Mouse (Mus musculus) liver, embryonic 15.5 days (tissue): ENCODE measurements at regions not wholly inside any gene's neighbourhood (a gene's known extent, or its start where the extent isn't known, plus 50 kb on each side); places are given as distances from the start of the nearest gene placed in this dataset.

Source experiments
- ATAC-seq: fragments of 200-750 bp; cut with Nextera tagmentation; 2 replicates; pipeline ENCODE4 v1.8.0; 2017; ENCODE audit warnings: moderate number of reproducible peaks, mild to moderate bottlenecking, moderate library complexity; ENCODE audit not compliant: insufficient read depth
- H3K27ac ChIP-seq: fragments of 300-500 bp; sonication (generic); replicated peaks from 2 replicates; pipeline ENCODE4 v1.5.1; 2015; ENCODE audit warnings: mild to moderate bottlenecking, inconsistent platforms
- H3K27me3 ChIP-seq: fragments of 300-500 bp; sonication (generic); 2 replicates; pipeline ENCODE4 v1.6.1; 2015; ENCODE audit warnings: mild to moderate bottlenecking, inconsistent platforms
- H3K36me3 ChIP-seq: fragments of 300-500 bp; sonication (generic); replicated peaks from 2 replicates; pipeline ENCODE4 v1.6.1; 2015; ENCODE audit warnings: moderate library complexity, mild to moderate bottlenecking, inconsistent platforms
- H3K4me1 ChIP-seq: fragments of 300-500 bp; sonication (generic); replicated peaks from 2 replicates; pipeline ENCODE4 v1.6.1; 2015; ENCODE audit warnings: inconsistent platforms
- H3K4me2 ChIP-seq: fragments of 300-500 bp; sonication (generic); 2 replicates; pipeline ENCODE4 v1.6.1; 2015; ENCODE audit warnings: moderate library complexity, mild to moderate bottlenecking, inconsistent platforms
- H3K4me3 ChIP-seq: fragments of 300-500 bp; sonication (generic); replicated peaks from 2 replicates; pipeline ENCODE4 v1.5.1; 2015; ENCODE audit warnings: mild to moderate bottlenecking, inconsistent platforms
- H3K9ac ChIP-seq: fragments of 300-500 bp; sonication (generic); 2 replicates; pipeline ENCODE4 v1.6.1; 2015; ENCODE audit warnings: moderate library complexity, mild to moderate bottlenecking, inconsistent platforms
- H3K9me3 ChIP-seq: fragments of 300-500 bp; sonication (generic); replicated peaks from 2 replicates; pipeline ENCODE4 v1.6.1; 2016; ENCODE audit warnings: inconsistent platforms
- WGBS: fragments of 180-500 bp; shearing (Covaris S2); methylation state at CpG from one replicate; pipeline ENCODE4 v1.1.7; 2015; ENCODE audit warnings: mixed read lengths; ENCODE audit not compliant: insufficient replicate concordance; 5-methylcytosine and 5-hydroxymethylcytosine counted together

DNA sequence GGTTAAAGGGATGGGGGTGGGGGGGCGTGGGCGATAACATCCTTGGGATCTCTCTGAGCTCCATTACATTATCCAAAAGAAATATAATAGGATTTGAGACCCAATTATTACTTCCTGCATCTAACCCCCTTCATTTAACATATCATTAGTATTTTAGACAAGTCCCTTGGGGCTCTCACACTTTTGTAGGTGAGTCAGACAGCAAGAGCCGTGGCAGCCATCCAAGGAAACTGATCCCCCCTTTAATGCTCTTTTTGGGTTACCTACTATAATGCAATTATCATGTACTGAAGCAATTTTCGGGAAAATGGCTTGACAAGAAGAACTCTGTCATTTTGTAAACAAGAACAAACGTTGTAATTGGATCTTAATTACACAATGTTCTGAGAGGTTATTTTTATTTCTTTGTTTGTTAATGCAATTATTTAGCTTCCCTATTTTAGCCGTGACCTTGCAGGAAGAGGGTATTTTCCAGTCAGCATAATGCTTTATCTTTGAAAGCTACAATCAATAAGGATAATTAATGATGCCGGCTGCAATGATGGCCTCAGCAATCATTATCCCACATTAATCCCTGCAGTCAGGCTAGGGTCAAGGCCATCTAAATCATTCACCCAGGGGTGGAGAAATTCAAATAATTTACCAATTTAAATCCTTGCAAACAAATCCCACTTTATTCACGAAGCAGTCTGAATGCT, 297.5 kb upstream of the Rsrc1 start:
- no peak overlapping the region for H3K27ac ChIP-seq
- no peaks in the 10 kb centered on the region for H3K4me1 ChIP-seq
- WGBS: 58% methylated on average over 8 of the region's 8 CpGs
- H3K4me2 ChIP-seq: no peak overlapping the region
- no peaks in the 10 kb centered on the region for H3K9me3 ChIP-seq
- ATAC-seq: no peak
- H3K4me3 ChIP-seq: no peak overlapping the region
- no peaks in the 10 kb centered on the region for H3K36me3 ChIP-seq
- no peaks in the 10 kb centered on the region for H3K27me3 ChIP-seq
- no peak overlapping the region for H3K9ac ChIP-seq

DNA sequence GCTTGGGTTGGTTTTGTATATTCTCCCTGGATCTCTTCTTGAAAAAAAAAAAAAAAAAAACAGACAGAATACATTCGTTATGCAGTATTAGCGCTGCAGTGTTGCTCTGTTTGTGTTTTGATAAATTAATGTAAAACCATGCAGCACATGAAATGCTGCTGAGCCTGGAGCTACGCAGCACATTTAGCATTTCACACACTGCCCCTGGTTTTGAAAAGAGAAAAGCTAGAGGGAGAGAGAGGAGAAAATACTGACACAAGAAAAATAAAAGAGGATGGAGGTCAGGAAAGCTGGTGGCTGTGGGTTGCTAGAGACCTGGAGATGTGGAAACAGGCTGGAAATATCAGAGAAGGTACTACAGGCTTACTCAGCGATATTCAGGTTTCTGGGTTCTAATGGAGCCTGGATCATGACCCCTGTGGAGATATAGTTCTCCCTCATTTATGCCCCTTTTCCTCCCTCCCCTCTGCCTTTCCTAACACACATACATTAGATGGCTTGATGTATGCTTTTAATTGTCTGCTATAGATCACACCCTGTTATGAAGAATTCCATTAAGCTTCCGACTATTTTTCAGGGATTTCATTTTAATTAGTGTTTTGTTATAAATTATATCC, 296.8 kb upstream of the Rsrc1 start:
- Histone ChIP-seq H3K9ac (no peak overlapping the region), H3K9me3 (no peaks in the 10 kb centered on the region), H3K4me1 (no peaks in the 10 kb centered on the region), H3K27me3 (no peaks in the 10 kb centered on the region), H3K4me2 (no peak overlapping the region), H3K4me3 (no peak overlapping the region), H3K27ac (no peak overlapping the region), H3K36me3 (no peaks in the 10 kb centered on the region)
- no peak for ATAC-seq
- WGBS: 71% methylated on average over 5 of the region's 5 CpGs

DNA sequence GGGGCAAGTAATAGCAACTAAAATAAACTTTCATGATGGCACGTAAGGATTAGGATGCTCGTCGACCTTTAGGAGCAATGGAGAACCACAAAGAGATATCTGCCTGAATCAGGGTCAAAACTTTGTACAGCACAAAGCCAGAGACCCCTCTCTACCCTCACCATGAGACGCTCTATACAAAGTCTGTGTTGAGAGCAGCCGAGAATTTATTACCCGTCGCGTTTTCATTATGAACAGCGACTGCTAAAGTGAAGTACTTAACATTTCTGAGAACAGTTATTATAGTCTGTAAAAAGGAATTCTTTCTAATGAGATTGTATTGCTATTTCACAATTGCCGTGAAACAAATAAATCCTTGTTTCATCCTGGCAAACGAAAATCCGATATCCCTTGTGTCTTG, 296.1 kb upstream of the Rsrc1 start:
- no peak overlapping the region for H3K4me3 ChIP-seq
- no peaks in the 10 kb centered on the region for H3K36me3 ChIP-seq
- H3K9me3 ChIP-seq: no peaks in the 10 kb centered on the region
- H3K27me3 ChIP-seq: no peaks in the 10 kb centered on the region
- no peak for ATAC-seq
- no peak overlapping the region for H3K4me2 ChIP-seq
- H3K9ac ChIP-seq: no peak overlapping the region
- H3K4me1 ChIP-seq: no peaks in the 10 kb centered on the region
- no peak overlapping the region for H3K27ac ChIP-seq
- WGBS: 77% methylated on average over 12 of the region's 12 CpGs

DNA sequence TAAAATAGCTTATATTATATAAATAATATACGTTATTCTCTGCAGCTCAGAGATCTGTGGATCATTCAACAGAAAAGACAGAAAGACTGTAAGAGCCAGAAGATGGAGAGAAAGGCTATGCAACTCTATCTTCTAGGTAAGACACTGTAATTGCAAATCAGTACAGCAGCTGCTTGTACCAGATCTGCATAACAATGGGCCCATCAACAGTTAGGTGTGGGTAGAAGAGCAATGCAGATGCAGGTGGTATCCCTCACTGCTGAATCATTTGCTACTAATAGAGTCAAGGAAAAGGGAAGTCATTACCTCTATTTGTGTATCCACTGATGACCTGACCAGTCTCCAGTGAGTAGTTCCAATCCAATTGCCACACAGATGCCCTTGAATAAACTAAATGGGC, 294.1 kb upstream of the Rsrc1 start:
- Histone ChIP-seq H3K4me1 (no peaks in the 10 kb centered on the region), H3K9ac (no peak overlapping the region), H3K36me3 (no peaks in the 10 kb centered on the region), H3K4me3 (no peak overlapping the region), H3K9me3 (no peaks in the 10 kb centered on the region), H3K4me2 (no peak overlapping the region), H3K27ac (no peak overlapping the region), H3K27me3 (no peaks in the 10 kb centered on the region)
- 44% methylated on average over 1 of the region's 1 CpGs for WGBS
- ATAC-seq: no peak

DNA sequence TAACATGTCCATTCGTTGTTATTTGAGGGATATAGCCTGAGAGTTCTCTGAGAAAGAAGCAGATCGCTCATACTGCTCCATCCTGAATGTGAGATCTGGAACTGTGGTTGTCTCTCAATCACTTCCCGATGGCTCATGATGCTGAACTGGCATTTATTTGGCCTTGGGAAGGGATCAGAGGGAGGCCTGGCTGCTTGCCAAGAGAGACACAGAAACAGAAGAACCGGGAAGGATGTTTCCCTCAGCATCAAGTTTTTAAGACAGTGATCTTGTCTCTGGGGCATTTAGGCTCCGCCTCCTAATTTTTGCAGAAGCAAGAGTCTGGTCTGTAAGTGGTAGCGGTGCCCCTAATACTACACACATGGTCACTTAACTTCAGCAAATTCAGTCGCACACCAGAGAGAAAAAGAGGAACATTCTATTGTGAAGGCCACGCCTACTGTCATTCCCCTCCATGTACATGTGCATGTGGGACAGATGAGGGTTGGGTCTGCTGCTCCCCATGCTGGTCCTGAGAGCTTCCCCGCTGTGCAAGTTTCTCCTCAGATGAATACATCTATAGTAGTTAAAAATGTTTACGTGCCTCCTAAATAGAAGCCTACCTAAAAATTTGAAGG, 290.2 kb upstream of the Rsrc1 start:
- no peaks in the 10 kb centered on the region for H3K27me3 ChIP-seq
- no peak overlapping the region for H3K4me3 ChIP-seq
- H3K4me2 ChIP-seq: no peak overlapping the region
- 57% methylated on average over 10 of the region's 10 CpGs for WGBS
- H3K27ac ChIP-seq: no peak overlapping the region
- H3K36me3 ChIP-seq: no peaks in the 10 kb centered on the region
- no peaks in the 10 kb centered on the region for H3K9me3 ChIP-seq
- no peak for ATAC-seq
- H3K4me1 ChIP-seq: no peaks in the 10 kb centered on the region
- H3K9ac ChIP-seq: no peak overlapping the region

DNA sequence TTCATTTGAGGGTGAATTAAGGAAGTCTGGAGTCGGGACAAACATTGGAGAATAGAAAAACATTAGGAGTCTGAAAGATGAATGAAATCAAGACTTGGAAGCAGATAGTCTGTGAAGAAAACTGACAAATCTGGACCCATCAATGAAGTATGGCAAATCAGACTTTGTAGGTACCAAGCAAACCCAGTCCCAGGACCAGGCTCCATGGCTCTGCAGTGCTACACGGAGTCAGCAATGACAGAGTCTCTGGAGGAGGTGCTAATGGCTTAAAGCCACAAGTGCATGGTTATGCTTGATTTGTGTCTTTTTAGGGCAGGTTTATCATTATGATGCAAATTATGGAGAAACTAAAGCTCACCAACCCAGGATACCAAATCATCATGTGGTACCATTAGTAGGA, 286.1 kb upstream of the Rsrc1 start:
- no peak for ATAC-seq
- Histone ChIP-seq H3K9me3 (no peaks in the 10 kb centered on the region), H3K27me3 (no peaks in the 10 kb centered on the region), H3K4me3 (no peak overlapping the region), H3K4me2 (no peak overlapping the region), H3K9ac (no peak overlapping the region), H3K27ac (no peak overlapping the region), H3K36me3 (no peaks in the 10 kb centered on the region), H3K4me1 (no peaks in the 10 kb centered on the region)
- 67% methylated on average over 2 of the region's 2 CpGs for WGBS

DNA sequence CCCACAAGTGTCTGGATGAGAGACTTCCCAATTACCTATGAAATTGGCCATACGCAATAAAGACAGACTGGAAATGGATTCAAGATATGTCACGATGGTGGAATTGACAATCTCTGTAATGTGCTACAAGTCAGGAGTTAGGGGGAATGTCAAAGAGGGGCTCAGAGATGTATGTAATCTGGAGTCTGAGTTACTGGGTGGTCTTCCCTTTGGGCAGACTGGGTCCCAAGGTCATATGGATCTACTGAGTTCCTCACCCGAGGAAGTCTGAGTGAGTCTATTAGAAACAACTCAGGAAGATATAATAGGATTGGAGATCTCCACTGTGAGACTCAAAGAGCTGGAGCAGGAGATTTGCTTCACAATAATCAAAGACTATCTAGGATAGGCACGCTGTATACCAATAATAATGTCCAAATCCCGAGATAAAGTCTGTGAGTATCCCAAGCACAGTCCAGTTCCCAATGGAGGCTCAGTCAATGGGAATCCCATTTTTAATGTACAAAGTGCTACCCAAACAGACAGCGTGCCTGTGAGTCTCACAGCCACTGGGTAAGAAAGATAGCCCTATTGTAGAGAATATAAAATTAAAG, 285.4 kb upstream of the Rsrc1 start:
- ATAC-seq: no peak
- H3K36me3 ChIP-seq: no peaks in the 10 kb centered on the region
- H3K27me3 ChIP-seq: no peaks in the 10 kb centered on the region
- WGBS: 70% methylated on average over 6 of the region's 6 CpGs
- no peak overlapping the region for H3K9ac ChIP-seq
- H3K4me3 ChIP-seq: no peak overlapping the region
- H3K4me2 ChIP-seq: no peak overlapping the region
- H3K9me3 ChIP-seq: no peaks in the 10 kb centered on the region
- no peak overlapping the region for H3K27ac ChIP-seq
- no peaks in the 10 kb centered on the region for H3K4me1 ChIP-seq

DNA sequence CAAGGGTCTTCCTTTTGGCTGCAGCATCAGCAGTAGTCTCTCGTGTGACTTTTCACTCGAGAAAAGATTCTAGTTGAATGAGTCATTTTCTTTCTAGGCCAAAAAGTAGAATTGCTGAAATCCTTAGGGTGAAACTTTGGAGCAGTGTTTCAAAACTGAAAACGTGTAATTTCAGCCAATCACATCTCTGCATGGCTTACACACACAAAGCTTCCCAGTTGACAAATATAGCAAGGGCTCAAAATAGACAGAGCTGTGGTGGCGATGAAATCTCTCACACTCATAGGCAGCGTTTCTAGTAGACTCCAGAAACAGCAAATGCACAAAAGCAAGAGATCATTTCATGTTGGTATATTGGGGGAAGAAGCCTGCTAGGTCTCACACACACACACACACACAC, 283.1 kb upstream of the Rsrc1 start:
- Histone ChIP-seq H3K4me3 (no peak overlapping the region), H3K27ac (no peak overlapping the region), H3K36me3 (no peaks in the 10 kb centered on the region), H3K9me3 (no peaks in the 10 kb centered on the region), H3K9ac (no peak overlapping the region), H3K4me2 (no peak overlapping the region), H3K27me3 (no peaks in the 10 kb centered on the region), H3K4me1 (no peaks in the 10 kb centered on the region)
- WGBS: 53% methylated on average over 5 of the region's 5 CpGs
- no peak for ATAC-seq

DNA sequence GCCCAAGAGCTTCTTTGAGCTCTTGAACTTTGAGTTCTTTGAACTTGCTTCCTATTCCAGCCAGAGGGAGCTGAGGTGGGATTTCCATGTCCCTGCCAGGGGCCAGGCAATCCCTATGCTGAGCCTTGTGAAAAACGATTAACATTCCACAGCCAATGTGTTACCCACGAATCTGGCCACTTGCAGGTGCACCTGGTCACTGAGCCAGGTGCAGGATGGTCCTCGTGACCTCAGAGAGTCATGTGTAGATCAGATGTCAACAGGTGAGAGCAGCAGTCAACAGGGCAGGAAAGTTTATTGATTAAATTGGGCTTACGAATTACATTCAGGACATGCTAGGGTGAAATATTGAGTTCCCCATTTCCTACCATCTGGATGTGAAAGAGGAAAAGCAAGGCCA, 275.4 kb upstream of the Rsrc1 start:
- no peak overlapping the region for H3K4me2 ChIP-seq
- H3K27ac ChIP-seq: no peak overlapping the region
- 49% methylated on average over 4 of the region's 4 CpGs for WGBS
- no peaks in the 10 kb centered on the region for H3K4me1 ChIP-seq
- H3K9me3 ChIP-seq: no peaks in the 10 kb centered on the region
- no peak overlapping the region for H3K4me3 ChIP-seq
- H3K9ac ChIP-seq: no peak overlapping the region
- no peaks in the 10 kb centered on the region for H3K36me3 ChIP-seq
- no peaks in the 10 kb centered on the region for H3K27me3 ChIP-seq
- no peak for ATAC-seq

DNA sequence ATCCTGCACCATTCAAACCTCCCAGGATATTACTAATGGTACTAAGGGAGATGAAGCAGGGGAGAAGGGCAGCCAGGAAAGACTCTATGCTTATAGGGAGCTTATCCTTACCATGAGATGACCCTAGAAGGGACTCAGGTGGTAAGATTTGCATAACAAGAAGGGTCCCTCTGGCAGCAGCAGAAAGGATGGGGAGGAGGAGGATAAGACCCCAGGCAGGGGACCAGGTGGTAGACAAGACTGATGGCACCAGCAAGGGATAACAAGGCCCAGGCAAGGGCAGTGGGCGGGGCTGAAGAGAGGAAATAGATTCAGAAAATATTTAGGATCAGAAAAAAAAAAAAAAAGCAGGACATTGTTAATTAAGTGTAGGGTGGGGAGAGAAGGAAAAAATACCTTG, 245.7 kb upstream of the Rsrc1 start:
- Histone ChIP-seq H3K9ac (no peak overlapping the region), H3K27me3 (no peaks in the 10 kb centered on the region), H3K9me3 (no peaks in the 10 kb centered on the region), H3K4me3 (no peak overlapping the region), H3K4me1 (no peaks in the 10 kb centered on the region), H3K36me3 (no peaks in the 10 kb centered on the region), H3K4me2 (no peak overlapping the region), H3K27ac (no peak overlapping the region)
- no peak for ATAC-seq
- 43% methylated on average over 1 of the region's 1 CpGs for WGBS

DNA sequence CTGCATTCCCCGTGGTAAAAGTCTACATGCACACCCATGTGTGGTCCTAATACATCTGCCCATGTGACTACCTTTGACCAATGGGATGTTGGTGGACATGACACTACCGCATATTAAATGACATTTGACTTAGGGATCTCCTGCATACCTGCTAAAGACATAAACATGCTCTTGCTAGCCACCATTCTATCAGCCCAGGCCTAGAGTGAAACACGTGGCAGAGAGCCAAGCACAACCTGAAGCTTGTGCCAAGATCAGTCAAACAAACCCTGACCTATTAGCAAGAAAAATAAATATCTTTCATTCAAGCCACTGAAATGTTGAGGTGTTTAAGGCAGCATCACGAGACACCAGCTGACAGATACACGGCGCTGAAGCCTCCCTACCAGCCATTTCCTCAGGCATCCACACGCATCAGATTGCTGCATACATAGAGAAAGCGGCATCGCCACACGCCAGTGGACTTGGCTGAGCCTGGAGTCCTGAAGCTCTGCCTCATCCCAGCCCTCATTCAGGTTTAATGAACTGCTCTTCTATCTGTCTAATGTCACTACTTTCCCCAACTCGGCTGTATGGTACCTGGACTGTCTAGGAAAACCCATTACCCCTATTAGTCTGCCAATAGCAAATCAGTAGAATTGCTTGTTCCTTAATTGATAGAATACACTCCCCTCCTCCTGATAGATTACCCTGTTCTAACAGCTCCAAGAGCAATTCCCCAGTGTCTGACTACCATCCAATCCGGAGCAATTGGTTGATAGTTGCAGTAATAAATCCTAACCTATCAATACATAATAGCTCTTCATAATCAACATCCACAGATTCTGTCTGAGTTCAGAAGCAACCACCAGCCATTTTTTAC, 242.8 kb upstream of the Rsrc1 start:
- Histone ChIP-seq H3K4me1 (no peaks in the 10 kb centered on the region), H3K9me3 (no peaks in the 10 kb centered on the region), H3K27ac (no peak overlapping the region), H3K36me3 (no peaks in the 10 kb centered on the region), H3K4me2 (no peak overlapping the region), H3K9ac (no peak overlapping the region), H3K4me3 (no peak overlapping the region), H3K27me3 (no peaks in the 10 kb centered on the region)
- WGBS: 65% methylated on average over 12 of the region's 12 CpGs
- no peak for ATAC-seq
